Mouse (Mus musculus) kidney, adult 10 weeks (tissue): ENCODE data around the gene Gcnt3. TPM values are rescaled to one million over a fixed set of nuclear protein-coding genes. Genes with fewer than 3 reads are reported as not detected.

Source experiments
- polyA plus RNA-seq: library from polyadenylated mRNA; stranded (reverse); fragments of 350-450 nt; fragmentation: Illumina TruSeq; extraction: RNeasy Lipid Tissue Mini Kit (QIAGEN cat#74804); gene quantifications from one replicate; pipeline ENCODE4 v1.2.3, GENCODE M21; 2014; ENCODE audit warnings: low read depth, low replicate concordance

Gcnt3 gene
- 0.65 TPM for polyA plus RNA-seq

DNA sequence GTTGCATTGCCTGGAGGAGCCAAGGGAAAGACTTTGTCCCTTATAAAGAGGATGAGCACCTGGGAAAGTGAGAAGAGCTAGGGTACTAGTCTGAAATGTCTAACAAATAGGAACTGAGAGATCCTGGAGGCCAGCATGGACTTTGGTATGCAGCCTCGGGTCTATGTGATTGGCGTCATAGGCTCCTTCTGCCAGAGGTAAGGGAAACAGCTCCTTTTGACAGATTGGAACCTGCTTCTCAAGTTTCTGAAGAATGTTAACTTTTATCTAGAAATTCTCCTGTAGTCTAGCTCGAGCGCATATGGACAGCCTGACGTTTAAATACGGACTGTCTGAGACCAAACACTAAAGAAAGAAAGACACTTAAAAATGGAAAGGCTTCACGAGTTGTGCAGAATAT is at the start of gene Gcnt3:
Gcnt3 (minus strand) TSS at position 101 of the 400 bp plus-strand sequence.

DNA sequence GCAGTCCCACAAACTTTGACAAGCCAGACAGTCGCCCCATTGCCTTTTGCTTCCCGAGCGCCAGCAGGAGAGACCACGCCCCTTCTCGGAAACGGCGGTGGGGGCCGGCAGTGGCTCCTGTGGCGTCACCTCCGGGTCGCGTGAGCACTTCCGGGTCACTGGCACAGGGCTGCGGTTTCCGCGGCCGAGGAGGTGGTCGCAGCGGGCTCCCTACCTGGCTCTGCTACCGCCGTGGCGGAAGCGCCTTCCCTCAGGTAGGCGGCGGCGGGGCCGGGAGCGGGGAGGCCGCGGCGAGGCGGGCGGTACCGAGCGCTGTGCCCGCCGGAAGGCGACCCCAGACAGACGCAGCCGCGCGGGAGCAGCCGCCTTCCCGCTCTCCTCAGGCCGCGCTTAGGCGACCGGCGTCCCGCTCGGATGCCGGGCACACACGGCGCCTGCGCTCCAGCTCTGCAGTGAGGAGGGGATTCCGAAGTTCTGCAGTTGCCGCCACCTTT is 25.4 kb downstream of the Gcnt3 start, which contains the start of gene Gtf2a2:
Gtf2a2 (plus strand) TSS at position 143 of the 494 bp plus-strand sequence.

DNA sequence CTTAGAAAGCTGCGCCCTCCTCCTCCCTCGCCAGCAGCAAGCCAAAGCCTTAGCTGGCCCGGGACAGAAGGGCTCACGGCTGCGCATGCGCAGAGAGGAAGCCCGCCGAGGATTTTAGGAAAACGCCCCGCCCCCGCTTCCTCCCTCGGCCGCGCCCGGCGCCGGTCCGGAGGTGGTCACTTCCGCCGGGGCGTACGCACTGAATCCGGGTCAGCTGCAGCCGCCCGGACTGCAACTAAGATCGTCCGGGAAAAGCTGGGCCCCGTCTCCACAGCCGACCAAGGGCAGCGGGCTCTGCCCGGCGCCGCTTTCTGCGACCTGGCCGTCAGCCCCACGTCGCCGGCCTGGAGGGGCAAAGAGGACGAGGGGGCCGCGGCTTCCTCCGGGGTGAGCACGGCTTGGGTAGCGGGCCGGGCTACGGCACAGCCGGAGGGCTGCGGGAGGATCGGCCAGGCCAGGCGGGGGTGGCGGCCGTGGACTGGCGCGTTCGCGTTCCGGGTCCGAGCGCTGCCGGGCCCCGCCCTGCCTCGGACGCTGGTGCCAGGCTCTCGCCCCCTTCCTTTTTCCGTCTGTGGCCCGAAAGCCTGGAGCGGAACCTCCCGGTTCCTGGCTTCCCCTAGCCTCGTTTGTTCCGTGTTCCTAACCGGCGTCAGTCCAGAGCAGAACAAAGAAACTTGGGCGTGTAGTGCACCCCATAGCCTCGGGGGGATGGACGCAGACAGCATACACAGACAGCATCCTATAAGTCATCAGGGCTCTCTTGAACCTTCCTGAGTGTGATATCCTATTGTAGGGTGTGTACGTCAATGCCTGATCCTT is 48.4 kb downstream of the Gcnt3 start, which contains the start of gene Bnip2:
Bnip2 (plus strand) TSS at position 164 of the 819 bp plus-strand sequence.

Other genes starting within 250 kb of the Gcnt3 start
- gene Bnip2, start 48.6 kb downstream of the Gcnt3 start, polyA plus RNA-seq = 70.1 TPM
- gene Gtf2a2, start 25.5 kb downstream of the Gcnt3 start, polyA plus RNA-seq = 180 TPM
- 29.6 TPM for gene Fam81a, start 104.5 kb upstream of the Gcnt3 start, polyA plus RNA-seq
- gene Myo1e, start 169.3 kb upstream of the Gcnt3 start, polyA plus RNA-seq = 14.8 TPM